Mouse (Mus musculus): ENCODE results near the gene Plk5. TPM values are rescaled to one million over a fixed set of nuclear protein-coding genes. Genes with fewer than 3 reads are reported as not detected.
A peak's percentile ranks its signal among the peaks of the same experiment; 100 is the strongest.

The Plk5 gene
- total RNA-seq, 2 experiments from 2014 or later: 33.4 to 36.6 TPM

DNA sequence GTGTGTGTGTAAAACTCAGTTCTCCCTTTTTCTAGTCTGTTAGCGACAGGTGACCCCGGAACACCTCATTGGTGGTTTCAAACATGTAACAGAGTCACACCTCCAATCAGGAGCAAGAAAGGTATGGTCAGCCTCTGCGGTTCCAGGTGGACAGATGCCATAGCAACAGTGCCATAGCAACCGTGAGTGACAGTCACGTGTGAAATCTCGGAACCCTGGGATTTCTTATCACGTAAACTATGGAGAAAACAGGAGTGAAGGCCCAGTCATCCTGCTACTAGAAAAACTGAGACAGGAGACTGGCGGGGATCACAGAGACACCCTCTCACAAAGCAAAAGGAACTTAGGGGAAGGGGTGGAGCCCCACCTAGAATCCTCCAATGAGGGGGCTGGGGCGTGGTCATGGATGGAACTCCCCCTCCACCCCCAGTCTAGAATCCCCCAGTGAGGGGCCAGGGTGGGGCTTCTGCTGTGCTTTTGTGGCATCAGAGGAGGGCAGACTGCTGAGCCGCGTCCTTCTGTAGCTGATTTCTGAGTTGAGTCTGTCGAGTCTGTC is 15.2 kb downstream of the Plk5 start:
- Histone ChIP-seq H3K4me3 (no peak overlapping the region), H3K27ac (peak overlapping the region; percentile 64)
- peak; percentile 51 to 52 for DNase-seq (ENCODE audit: low spot score in 2 of 2)
- no peak for TF ChIP-seq CTCF (conservative IDR thresholded peaks at IDR 0.05)

DNA sequence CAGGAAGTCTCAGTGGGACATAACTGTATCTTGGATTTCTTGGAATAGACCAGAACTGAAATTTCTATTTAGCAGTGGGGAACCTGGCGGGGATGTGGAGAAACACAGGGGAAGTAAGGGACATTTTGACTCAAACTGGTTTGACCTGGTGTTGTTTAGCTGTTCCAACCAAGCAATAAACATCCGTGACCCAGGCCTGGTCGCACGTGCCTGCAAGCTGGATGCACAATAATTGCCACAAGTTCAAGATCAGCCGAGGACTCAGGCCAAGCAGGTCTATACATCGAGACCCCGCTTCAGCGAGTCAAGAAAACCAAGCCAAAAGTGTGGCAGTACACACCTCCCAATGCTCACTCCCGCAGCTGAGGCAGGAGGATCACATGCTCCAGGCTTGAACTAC is 15.7 kb downstream of the Plk5 start:
- TF ChIP-seq CTCF (conservative IDR thresholded peaks at IDR 0.05): no peak
- no peak overlapping the region for H3K4me3 ChIP-seq
- no peak for DNase-seq (ENCODE audit: low spot score in 2 of 2)
- peak overlapping the region; percentile 64 for H3K27ac ChIP-seq

DNA sequence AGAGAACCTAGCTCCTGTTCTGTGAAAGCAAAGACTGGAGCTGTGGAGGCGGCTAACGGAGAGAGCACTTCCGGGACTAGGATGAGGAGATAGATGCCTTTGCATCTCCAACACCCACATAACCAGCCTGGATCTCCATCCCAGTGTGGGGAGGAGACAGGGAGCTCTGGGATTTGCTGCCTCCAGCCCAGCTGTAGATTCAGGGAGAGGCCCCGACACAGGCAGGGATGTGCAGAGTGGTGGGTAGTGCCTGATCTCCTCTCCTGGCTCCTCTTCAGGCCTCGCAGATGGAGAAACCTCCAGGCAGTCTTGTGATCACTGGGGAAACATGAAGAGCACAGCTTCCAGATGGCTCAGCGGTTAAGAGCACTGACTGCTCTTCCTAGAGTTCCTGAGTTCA is 16.4 kb downstream of the Plk5 start:
- no peak overlapping the region for H3K4me3 ChIP-seq
- TF ChIP-seq CTCF (conservative IDR thresholded peaks at IDR 0.05): no peak
- H3K27ac ChIP-seq: peak overlapping the region; percentile 64
- peak; percentile 41 to 53 for DNase-seq (ENCODE audit: low spot score in 2 of 2)

DNA sequence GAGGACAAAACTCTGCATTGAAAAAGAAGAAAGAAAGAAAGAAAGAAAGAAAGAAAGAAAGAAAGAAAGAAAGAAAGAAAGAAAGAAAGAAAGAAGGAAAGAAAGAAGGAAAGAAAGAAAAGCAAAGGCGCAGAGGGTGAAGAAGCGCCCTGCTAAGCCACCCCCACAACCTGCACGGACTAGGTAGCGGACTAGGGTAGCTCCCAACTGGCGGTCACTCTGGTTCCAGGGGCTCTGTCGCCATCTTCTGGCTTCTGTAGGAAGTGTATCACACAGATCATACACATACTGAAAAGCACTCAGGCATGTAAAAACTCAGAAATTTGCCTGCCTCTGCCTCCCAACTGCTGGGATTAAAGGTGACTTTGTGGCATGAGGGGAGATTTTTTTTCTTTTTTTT is 17.8 kb downstream of the Plk5 start:
- no peak overlapping the region for H3K4me3 ChIP-seq
- no peak overlapping the region for H3K27ac ChIP-seq
- DNase-seq (ENCODE audit: low spot score in 2 of 2): peak; percentile 78 to 85
- TF ChIP-seq CTCF (conservative IDR thresholded peaks at IDR 0.05): peak; percentile 84

DNA sequence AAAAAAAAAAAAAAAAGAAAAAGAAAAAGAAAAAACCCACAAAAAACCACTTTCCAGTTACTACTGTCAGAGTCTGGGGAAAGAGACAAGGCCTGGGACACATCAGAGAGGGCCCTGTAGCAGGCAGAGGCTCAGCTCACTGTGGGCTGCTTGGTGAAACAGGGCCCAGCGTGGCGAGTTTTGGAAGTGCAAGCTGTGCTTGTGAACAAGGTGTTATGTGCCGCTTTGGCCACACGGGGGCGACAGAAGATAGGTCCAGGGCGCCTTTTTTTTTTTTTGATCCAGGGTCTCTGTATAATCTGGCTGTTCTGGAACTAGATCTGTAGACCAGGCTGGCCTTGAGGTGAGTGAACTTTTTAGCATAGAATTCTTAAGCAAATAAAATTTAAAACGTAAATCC is 19.9 kb downstream of the Plk5 start:
- TF ChIP-seq CTCF (conservative IDR thresholded peaks at IDR 0.05): peak; percentile 89

DNA sequence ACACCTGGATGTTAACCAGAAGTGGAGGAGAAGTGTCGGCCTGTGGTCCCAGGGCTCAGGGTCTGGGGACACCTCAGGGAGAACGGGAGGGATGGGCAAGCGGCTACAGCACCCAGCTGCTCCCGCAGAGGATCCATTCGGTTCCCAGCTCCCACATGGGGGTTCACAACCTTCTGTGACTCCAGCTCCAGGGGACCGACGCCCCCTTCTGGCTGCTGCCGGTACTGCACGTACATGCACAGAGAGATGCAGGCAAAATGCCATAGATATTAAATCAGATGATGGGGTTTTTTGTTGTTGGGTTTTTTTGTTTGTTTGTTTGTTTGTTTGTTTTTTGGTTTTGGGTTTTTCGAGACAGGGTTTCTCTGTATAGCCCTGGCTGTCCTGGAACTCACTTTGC is 21.5 kb downstream of the Plk5 start:
- peak; percentile 78 for TF ChIP-seq CTCF (conservative IDR thresholded peaks at IDR 0.05)
- Histone ChIP-seq H3K27ac (no peak overlapping the region), H3K4me3 (no peak overlapping the region)
- DNase-seq (ENCODE audit: low spot score in 2 of 2): no peak

More for the DNA sequence above, 19.9 kb downstream of the Plk5 start:
- Histone ChIP-seq H3K4me3 (no peak overlapping the region), H3K27ac (no peak overlapping the region)
- DNase-seq (ENCODE audit: low spot score in 2 of 2): peak; percentile 87 to 94

DNA sequence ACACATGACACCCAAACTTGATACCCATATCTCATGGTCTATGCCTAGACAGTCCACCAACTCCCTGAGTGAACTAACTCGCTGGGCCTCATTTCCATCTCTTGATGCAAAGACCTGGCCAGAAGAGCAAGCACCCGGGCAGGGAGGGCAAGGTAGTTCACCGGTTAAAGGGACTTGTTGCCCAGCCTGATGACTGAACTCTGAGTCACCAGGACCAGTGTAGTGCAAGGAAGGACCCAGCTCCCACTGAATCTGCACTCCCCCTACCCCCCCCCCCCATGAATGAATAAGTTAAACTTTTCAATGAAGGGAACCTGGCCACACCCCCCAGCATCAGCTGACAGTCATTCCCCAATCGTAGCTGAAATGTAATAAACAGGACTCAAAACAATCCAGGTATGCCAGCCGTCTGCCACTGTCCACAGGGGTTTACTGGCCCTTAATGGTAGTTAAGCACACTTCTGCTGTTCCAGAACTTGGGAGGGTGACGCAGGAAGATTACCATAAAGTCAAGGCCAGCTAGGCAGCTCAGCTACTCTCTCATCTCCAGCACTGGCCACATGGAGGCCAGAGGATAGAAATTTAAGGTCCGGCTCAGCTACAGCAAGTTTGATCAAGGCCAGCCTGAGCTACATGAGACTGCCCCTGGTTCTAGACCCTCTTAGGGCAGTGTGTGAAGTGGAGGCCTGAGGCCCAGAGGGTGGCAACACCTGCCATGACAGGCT is 26.5 kb downstream of the Plk5 start:
- no peak for TF ChIP-seq CTCF (conservative IDR thresholded peaks at IDR 0.05)
- H3K4me3 ChIP-seq: no peak overlapping the region
- no peak for DNase-seq (ENCODE audit: low spot score in 2 of 2)
- no peak overlapping the region for H3K27ac ChIP-seq

DNA sequence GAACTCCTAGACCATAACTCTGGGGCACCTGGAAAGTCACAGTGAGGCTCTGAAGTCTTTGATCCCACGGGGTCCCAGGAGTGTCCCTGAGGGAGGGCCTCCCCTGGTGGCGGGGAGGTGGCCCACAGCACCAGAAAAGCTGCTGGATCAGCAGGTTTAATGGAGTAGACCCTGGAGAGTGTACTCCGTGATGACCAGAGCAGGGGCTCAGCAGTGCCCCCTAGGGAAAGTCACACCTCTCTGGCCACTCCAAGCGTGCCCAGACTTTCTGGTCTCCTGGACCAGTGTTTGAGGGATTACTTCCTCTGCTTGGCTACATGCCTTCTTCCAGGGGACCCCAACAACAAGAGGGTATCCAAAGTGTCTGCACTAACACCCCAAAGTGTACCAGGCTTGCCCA is 27.2 kb downstream of the Plk5 start:
- Histone ChIP-seq H3K4me3 (no peak overlapping the region), H3K27ac (no peak overlapping the region)
- DNase-seq (ENCODE audit: low spot score in 2 of 2): no peak
- peak; percentile 66 for TF ChIP-seq CTCF (conservative IDR thresholded peaks at IDR 0.05)

DNA sequence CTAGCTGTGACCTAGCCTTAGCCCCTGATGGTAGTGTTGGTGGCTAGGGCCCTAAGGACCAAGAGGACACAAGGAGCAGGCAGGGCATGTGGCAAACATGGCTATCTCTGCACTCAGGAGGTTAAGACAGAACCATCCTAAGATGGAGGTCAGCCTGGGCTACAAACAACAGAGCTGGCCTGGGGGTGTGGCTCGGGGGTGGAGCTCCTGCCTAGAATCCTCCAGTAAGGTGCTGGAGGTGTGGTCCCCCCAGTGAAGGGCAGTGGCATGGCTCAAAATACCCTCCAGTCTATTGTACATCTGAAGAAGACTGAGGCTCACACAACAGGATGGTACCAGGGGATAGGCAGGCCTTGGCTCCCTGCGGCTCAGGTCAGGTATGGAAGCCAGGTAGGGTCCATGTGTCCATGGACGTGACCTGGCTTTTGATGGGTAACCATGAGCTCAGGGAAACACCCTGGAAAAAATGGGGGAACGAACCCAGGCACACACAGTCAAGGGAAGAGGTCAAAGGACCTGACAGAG is 27.9 kb downstream of the Plk5 start:
- Histone ChIP-seq H3K27ac (no peak overlapping the region; the same call in 1 of the 2 replicates), H3K4me3 (no peak overlapping the region; the same call in 1 of the 2 replicates)
- TF ChIP-seq CTCF (conservative IDR thresholded peaks at IDR 0.05): no peak
- no peak for DNase-seq (ENCODE audit: low spot score in 2 of 2)

DNA sequence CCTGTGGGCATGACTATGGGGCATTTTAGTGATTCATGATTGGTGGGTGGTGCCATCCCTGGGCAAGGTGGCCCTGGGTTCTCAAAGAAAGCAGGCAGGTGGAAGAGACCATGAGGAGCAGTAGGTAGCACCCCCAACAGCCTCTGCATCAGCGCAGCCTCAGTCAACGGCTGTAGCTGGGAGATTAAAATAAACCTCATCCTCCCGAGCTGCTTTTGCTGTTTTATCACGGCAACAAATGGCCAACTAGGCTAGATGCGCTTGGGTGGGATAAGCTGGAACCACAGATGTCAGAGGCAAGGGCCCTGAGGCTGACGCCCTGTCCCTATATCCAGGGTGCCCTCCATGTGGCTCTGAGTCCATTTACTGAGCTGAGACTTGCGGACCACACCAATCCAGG is 28.4 kb downstream of the Plk5 start:
- H3K4me3 ChIP-seq: peak overlapping the region; percentile 79
- TF ChIP-seq CTCF (conservative IDR thresholded peaks at IDR 0.05): no peak
- DNase-seq (ENCODE audit: low spot score in 2 of 2): no peak
- H3K27ac ChIP-seq: peak overlapping the region; percentile 75; the same call in 1 of the 2 replicates

DNA sequence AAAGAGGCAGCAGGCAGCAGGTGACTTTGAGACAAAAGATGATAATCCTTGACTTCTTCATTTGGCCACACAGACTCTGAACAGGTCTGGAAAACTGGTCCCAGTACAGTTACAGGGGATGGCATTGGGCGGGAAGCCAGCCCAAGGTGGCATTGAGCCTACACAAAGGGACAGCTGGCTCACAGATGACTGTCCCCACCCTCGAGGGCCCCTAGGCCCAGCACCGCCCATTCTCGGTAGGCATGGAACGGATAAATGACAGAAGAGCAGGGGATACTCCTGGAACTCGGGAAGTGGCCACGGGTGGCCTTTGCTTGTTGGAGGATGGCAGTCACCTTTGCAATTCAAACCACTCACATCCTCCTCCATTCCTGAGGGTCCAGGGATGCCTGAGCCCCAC is 29.1 kb downstream of the Plk5 start:
- no peak for TF ChIP-seq CTCF (conservative IDR thresholded peaks at IDR 0.05)
- no peak for DNase-seq (ENCODE audit: low spot score in 2 of 2)
- Histone ChIP-seq H3K4me3 (peak overlapping the region; percentile 79), H3K27ac (peak overlapping the region; percentile 75; the same call in 1 of the 2 replicates)

DNA sequence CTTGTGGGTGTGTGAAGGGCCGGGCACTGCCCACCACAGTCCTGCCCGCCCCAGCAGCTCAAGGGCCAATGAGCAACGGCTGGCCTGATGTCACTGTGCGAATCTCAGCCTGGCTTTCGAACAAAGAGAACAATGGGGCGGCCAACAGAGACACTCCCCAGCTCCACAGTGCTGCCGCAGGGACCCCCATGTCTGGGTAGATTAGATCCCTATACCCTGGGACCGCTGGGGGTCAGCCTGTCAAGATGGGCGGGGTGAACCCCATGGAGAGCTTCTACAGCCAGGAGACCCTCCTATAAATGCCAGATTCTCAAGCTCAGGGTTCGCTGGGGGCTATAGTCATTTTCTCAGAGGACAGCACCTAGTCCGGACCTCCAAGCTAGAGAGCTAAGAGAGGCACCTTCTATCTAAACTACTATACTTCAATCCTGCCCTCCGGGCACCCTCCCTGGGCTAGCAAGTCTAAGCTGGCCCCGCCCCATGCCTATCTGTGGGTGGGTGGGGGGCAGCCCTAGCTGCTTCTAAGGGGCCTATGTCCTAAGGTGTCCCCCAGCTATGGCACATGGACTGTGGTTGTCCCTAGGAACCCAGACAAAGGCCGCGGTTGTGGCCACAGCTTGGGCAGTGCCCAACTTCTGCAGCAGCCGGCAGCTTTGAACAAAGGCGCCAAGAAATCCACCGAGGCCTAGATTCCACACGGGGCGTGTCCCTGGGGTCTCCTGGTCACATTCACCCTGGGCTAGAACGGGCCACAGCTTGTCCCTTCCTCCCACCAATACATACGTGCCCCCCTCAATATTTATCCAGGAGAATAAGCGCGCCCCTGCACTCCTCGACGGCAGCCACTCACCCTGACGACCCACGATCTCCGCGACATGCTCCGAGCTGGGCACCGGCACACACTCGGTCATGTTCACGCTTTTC is 29.8 kb downstream of the Plk5 start:
- H3K27ac ChIP-seq: peak overlapping the region; percentile 75
- peak overlapping the region; percentile 79 for H3K4me3 ChIP-seq
- DNase-seq (ENCODE audit: low spot score in 2 of 2): no peak
- TF ChIP-seq CTCF (conservative IDR thresholded peaks at IDR 0.05): no peak

All from layer of hippocampus, adult 2 months (tissue).